ENCODE assay signal across 15 mouse cellular contexts in the genomic region with DNA sequence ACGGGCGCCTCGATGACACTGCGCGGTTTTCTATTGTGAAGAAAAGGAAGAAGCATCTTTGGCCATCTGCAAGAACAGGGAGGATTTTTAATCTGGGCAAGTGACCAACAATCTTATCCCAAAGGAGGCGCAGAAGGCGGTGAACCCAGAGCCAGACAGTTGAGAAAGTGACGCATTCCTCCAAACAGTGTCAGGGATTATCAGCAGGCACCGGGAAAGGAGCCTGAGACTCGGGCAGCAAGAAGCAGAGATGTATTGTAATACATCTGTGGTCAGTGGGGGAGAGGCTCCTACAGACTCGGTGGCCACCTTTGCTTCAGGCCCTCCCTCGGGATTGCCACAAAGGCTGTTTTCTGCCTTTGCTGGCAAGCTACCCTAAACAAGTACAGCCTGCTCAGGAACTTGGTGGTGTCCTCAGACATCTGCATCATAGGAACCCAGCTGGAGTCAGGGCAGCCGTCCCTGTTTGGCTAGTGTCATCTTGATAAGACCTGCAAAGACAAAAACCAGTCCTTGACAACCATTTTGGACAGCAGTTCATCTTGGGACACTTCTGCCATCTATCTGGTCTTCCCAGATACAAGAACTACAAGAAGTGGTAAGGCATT. TPM values are rescaled to one million over a fixed set of nuclear protein-coding genes. Genes with fewer than 3 reads are reported as not detected.
DNase-seq lines count a peak whose midpoint lies in the region; ATAC-seq and TF ChIP-seq lines count a peak whose summit lies in the region.
"Had no signal": no experiment of that assay in that cellular context is flagged by ENCODE, and none has a peak within 500 bp of the region (broad histone marks: within the 10 kb centered on the region; RNA-seq: fewer than 3 reads in every experiment).

No protein-coding gene starts in this region.

- peak; percentile 37 for DNase-seq in cerebellum, adult 9-10 months
- no peak for DNase-seq in cerebellum, adult 11 months
- no peak for DNase-seq in MEL (ENCODE audit: low read depth, low spot score)
- DNase-seq in gastrocnemius, postnatal 14 days, result peak; percentile 33
- DNase-seq in layer of hippocampus, postnatal 36 days, result no peak
- DNase-seq in stomach, postnatal 0 days (ENCODE audit: low spot score), result no peak
- DNase-seq: liver, postnatal 0 days had no signal

- no peak for TF ChIP-seq CTCF in MEL (IDR thresholded peaks at IDR 0.05 in 2 of 3, conservative IDR thresholded peaks at IDR 0.05 in 1 of 3; ENCODE audit: control insufficient read depth in 1 of 3, insufficient read depth in 1 of 3, low read depth in 2 of 3, low read length in 3 of 3, poor library complexity in 1 of 3, severe bottlenecking in 1 of 3)
- no peak for TF ChIP-seq CTCF in stomach, postnatal 0 days (IDR thresholded peaks at IDR 0.05; ENCODE audit: low read depth)

- no peaks in the 10 kb centered on the region for H3K79me2 ChIP-seq in MEL (ENCODE audit: control insufficient read depth, insufficient read depth, low read length, poor library complexity)

- no peaks in the 10 kb centered on the region for H3K4me1 ChIP-seq in MEL (ENCODE audit: control insufficient read depth in 1 of 2, insufficient read depth in 2 of 2, low read length in 2 of 2)
- H3K4me1 ChIP-seq in heart, embryonic 16.5 days (ENCODE audit: control insufficient read depth, insufficient read depth, low read length), result peaks cover 10% of the 10 kb centered on the region
- peaks cover 3% of the 10 kb centered on the region; the same call in 1 of the 2 replicates for H3K4me1 ChIP-seq in hindbrain, embryonic 12.5 days
- no peaks in the 10 kb centered on the region for H3K4me1 ChIP-seq in stomach, postnatal 0 days (replicated peaks; ENCODE audit: control insufficient read depth, insufficient read depth)
- H3K4me1 ChIP-seq: embryonic facial prominence, embryonic 13.5 days had no signal

- peaks cover 3 to 10% of the 10 kb centered on the region in 2 experiments for H3K27me3 ChIP-seq in MEL (ENCODE audit: control insufficient read depth in 1 of 2, insufficient read depth in 2 of 2, low read length in 2 of 2)
- no peaks in the 10 kb centered on the region for H3K27me3 ChIP-seq in heart, embryonic 16.5 days (ENCODE audit: control insufficient read depth, insufficient read depth, low read length)
- H3K27me3 ChIP-seq in hindbrain, embryonic 12.5 days, result no peaks in the 10 kb centered on the region
- no peaks in the 10 kb centered on the region for H3K27me3 ChIP-seq in stomach, postnatal 0 days (ENCODE audit: control insufficient read depth, insufficient read depth, low read length)
- H3K27me3 ChIP-seq: embryonic facial prominence, embryonic 13.5 days had no signal

- no peak; the same call in 1 of the 2 replicates for ATAC-seq in heart, embryonic 16.5 days (replicated peaks; ENCODE audit: extremely low read depth, insufficient read depth, low FRiP score)
- no peak for ATAC-seq in hindbrain, embryonic 12.5 days (ENCODE audit: low FRiP score)
- ATAC-seq in stomach, postnatal 0 days (ENCODE audit: low FRiP score, low TSS enrichment), result no peak
- ATAC-seq: intestine, embryonic 16.5 days; liver, postnatal 0 days had no signal

- no peak overlapping the region for H3K27ac ChIP-seq in MEL (ENCODE audit: control insufficient read depth, low read depth, low read length)
- H3K27ac ChIP-seq in heart, embryonic 16.5 days (ENCODE audit: low read length), result peak overlapping the region; percentile 33; the same call in 1 of the 2 replicates
- H3K27ac ChIP-seq in hindbrain, embryonic 12.5 days, result no peak overlapping the region
- no peak overlapping the region for H3K27ac ChIP-seq in stomach, postnatal 0 days (replicated peaks)
- H3K27ac ChIP-seq: embryonic facial prominence, embryonic 13.5 days had no signal

- intact Hi-C loops in gastrocnemius, postnatal 14 days (cut with DNase I; ENCODE audit: low total_unique reads), result no loop called here

- TF ChIP-seq EP300 in MEL (IDR thresholded peaks at IDR 0.05; ENCODE audit: low read depth in 1 of 2, low read length in 2 of 2), result no peak
- no peak for TF ChIP-seq EP300 in stomach, postnatal 0 days (optimal IDR thresholded peaks at IDR 0.05)

- no peak for TF ChIP-seq RAD21 in MEL (IDR thresholded peaks at IDR 0.05; ENCODE audit: low read depth, low read length)

- no peak overlapping the region for H3K9ac ChIP-seq in MEL (ENCODE audit: control insufficient read depth, low read depth, low read length, poor library complexity, severe bottlenecking)
- peak overlapping the region; percentile 43 for H3K9ac ChIP-seq in heart, embryonic 16.5 days (ENCODE audit: low read length)
- H3K9ac ChIP-seq in hindbrain, embryonic 12.5 days, result no peak overlapping the region
- no peak overlapping the region for H3K9ac ChIP-seq in stomach, postnatal 0 days (ENCODE audit: low read length)
- H3K9ac ChIP-seq: embryonic facial prominence, embryonic 13.5 days; liver, postnatal 0 days had no signal

- H3K9me3 ChIP-seq in MEL (replicated peaks; ENCODE audit: insufficient read depth, low read length), result no peaks in the 10 kb centered on the region
- H3K9me3 ChIP-seq in heart, embryonic 16.5 days (replicated peaks; ENCODE audit: control insufficient read depth, low read length), result no peaks in the 10 kb centered on the region
- H3K9me3 ChIP-seq in hindbrain, embryonic 12.5 days (replicated peaks), result no peaks in the 10 kb centered on the region
- no peaks in the 10 kb centered on the region for H3K9me3 ChIP-seq in stomach, postnatal 0 days (ENCODE audit: control insufficient read depth, low read length)
- H3K9me3 ChIP-seq: embryonic facial prominence, embryonic 13.5 days had no signal

- no peak for TF ChIP-seq POLR2A in MEL (IDR thresholded peaks at IDR 0.05; ENCODE audit: control insufficient read depth in 1 of 2, insufficient read depth in 1 of 2, low read depth in 1 of 2, low read length in 2 of 2, poor library complexity in 1 of 2)

- 31% methylated on average over 13 of the region's 13 CpGs for WGBS in heart, embryonic 16.5 days
- WGBS in hindbrain, embryonic 12.5 days, result 59% methylated on average over 13 of the region's 13 CpGs
- 50% methylated on average over 13 of the region's 13 CpGs for WGBS in stomach, postnatal 0 days

- peak overlapping the region; percentile 57 for H3K4me2 ChIP-seq in heart, embryonic 16.5 days (ENCODE audit: low read depth, low read length)
- no peak overlapping the region for H3K4me2 ChIP-seq in hindbrain, embryonic 12.5 days (replicated peaks)
- H3K4me2 ChIP-seq in stomach, postnatal 0 days (replicated peaks; ENCODE audit: low read depth), result no peak overlapping the region
- H3K4me2 ChIP-seq: embryonic facial prominence, embryonic 13.5 days had no signal

- no peak overlapping the region for H3K4me3 ChIP-seq in MEL (ENCODE audit: control insufficient read depth in 1 of 2, insufficient read depth in 1 of 2, low read depth in 2 of 2, low read length in 2 of 2)
- H3K4me3 ChIP-seq in heart, embryonic 16.5 days (ENCODE audit: low read length), result peak overlapping the region; percentile 28
- H3K4me3 ChIP-seq in hindbrain, embryonic 12.5 days, result no peak overlapping the region
- no peak overlapping the region for H3K4me3 ChIP-seq in stomach, postnatal 0 days (ENCODE audit: low read depth, low read length)
- H3K4me3 ChIP-seq: embryonic facial prominence, embryonic 13.5 days; myocyte had no signal

- H3K36me3 ChIP-seq in MEL (ENCODE audit: control insufficient read depth in 1 of 2, insufficient read depth in 2 of 2, low read length in 2 of 2), result no peaks in the 10 kb centered on the region
- H3K36me3 ChIP-seq in heart, embryonic 16.5 days (ENCODE audit: control insufficient read depth, insufficient read depth), result no peaks in the 10 kb centered on the region
- no peaks in the 10 kb centered on the region for H3K36me3 ChIP-seq in hindbrain, embryonic 12.5 days
- no peaks in the 10 kb centered on the region for H3K36me3 ChIP-seq in stomach, postnatal 0 days (ENCODE audit: control insufficient read depth, insufficient read depth, low read length)
- H3K36me3 ChIP-seq: embryonic facial prominence, embryonic 13.5 days had no signal

TF ChIP-seq in MEL, 35 proteins besides CTCF, POLR2A, EP300 and RAD21 (continues in another document):
- TF ChIP-seq NELFE (IDR thresholded peaks at IDR 0.05; ENCODE audit: low read depth, low read length) (no peak), UBTF (IDR thresholded peaks at IDR 0.05; ENCODE audit: borderline replicate concordance, insufficient read depth, low read depth, low read length) (no peak), POLR2AphosphoS2 (IDR thresholded peaks at IDR 0.05; ENCODE audit: low read length) (no peak), MAZ (IDR thresholded peaks at IDR 0.05; ENCODE audit: low read depth, low read length) (no peak), MAFK (IDR thresholded peaks at IDR 0.05; ENCODE audit: borderline replicate concordance, low read depth, low read length) (no peak)

RNA-seq across cellular contexts. Expression of a gene that starts 0.7 kb away (rescaled TPM):
- not detected in 2 replicates for total RNA-seq in MEL (2012; rRNA removed)
- polyA plus RNA-seq in MEL (2012; ENCODE audit: insufficient read depth in 1 of 2, insufficient read length in 2 of 2, low read depth in 1 of 2, low replicate concordance in 2 of 2, missing spikeins in 1 of 2), result not detected
- not detected for total RNA-seq in gastrocnemius, postnatal 14 days (2021)
- not detected in 2 replicates for polyA plus RNA-seq in heart, embryonic 16.5 days (2015; fragmentation: Nextera tagmentation; extraction: Ambion mirVana)
- not detected for total RNA-seq in layer of hippocampus, postnatal 36 days (2021)
- polyA plus RNA-seq in hindbrain, embryonic 12.5 days (2016; fragmentation: Nextera tagmentation; extraction: Ambion mirVana), result not detected in 2 replicates
- not detected in 2 replicates for polyA plus RNA-seq in stomach, postnatal 0 days (2015; fragmentation: Nextera tagmentation; extraction: Ambion mirVana)
- total RNA-seq: left cerebral cortex, postnatal 14 days had no signal
- polyA plus RNA-seq: C2C12; embryonic facial prominence, embryonic 13.5 days; intestine, embryonic 16.5 days; liver, postnatal 0 days; myocyte; stomach, embryonic 16.5 days had no signal

RNA-seq across cellular contexts. Expression of a gene that starts 16.9 kb away (rescaled TPM):
- total RNA-seq in MEL (2012; rRNA removed), result 27.5 and 29.4 TPM in 2 replicates
- 10 to 100 TPM; 43.5 to 98.2 TPM for polyA plus RNA-seq in MEL (2012; ENCODE audit: insufficient read depth in 1 of 2, insufficient read length in 2 of 2, low read depth in 1 of 2, low replicate concordance in 2 of 2, missing spikeins in 1 of 2)
- total RNA-seq in gastrocnemius, postnatal 14 days (2021), result 10 to 100 TPM; 13.1 to 13.7 TPM
- 21.1 and 22.0 TPM in 2 replicates for polyA plus RNA-seq in heart, embryonic 16.5 days (2015; fragmentation: Nextera tagmentation; extraction: Ambion mirVana)
- 10 to 100 TPM; 22.2 to 25.8 TPM for total RNA-seq in layer of hippocampus, postnatal 36 days (2021)
- polyA plus RNA-seq in hindbrain, embryonic 12.5 days (2016; fragmentation: Nextera tagmentation; extraction: Ambion mirVana), result 30.4 and 35.5 TPM in 2 replicates
- polyA plus RNA-seq in stomach, postnatal 0 days (2015; fragmentation: Nextera tagmentation; extraction: Ambion mirVana), result 20.2 and 21.4 TPM in 2 replicates

RNA-seq across cellular contexts. Expression of a gene that starts 25.9 kb away (rescaled TPM):
- total RNA-seq in MEL (2012; rRNA removed), result 31.9 and 36.5 TPM in 2 replicates
- polyA plus RNA-seq in MEL (2012; ENCODE audit: insufficient read depth in 1 of 2, insufficient read length in 2 of 2, low read depth in 1 of 2, low replicate concordance in 2 of 2, missing spikeins in 1 of 2), result 10 to 100 TPM in 1 of 2 experiments, not detected in 1; 29.1 TPM
- 10 to 100 TPM; 35.3 to 36.5 TPM for total RNA-seq in gastrocnemius, postnatal 14 days (2021)
- polyA plus RNA-seq in heart, embryonic 16.5 days (2015; fragmentation: Nextera tagmentation; extraction: Ambion mirVana), result 21.2 and 24.3 TPM in 2 replicates
- 10 to 100 TPM; 71.5 to 73.3 TPM for total RNA-seq in layer of hippocampus, postnatal 36 days (2021)
- polyA plus RNA-seq in hindbrain, embryonic 12.5 days (2016; fragmentation: Nextera tagmentation; extraction: Ambion mirVana), result 47.8 TPM in 2 replicates
- 11.7 and 13.4 TPM in 2 replicates for polyA plus RNA-seq in stomach, postnatal 0 days (2015; fragmentation: Nextera tagmentation; extraction: Ambion mirVana)

Comparison
In these comparisons a context has a peak if more than half of its experiments do, and no peak if none do; other contexts are left out.
1. DNase-seq: peak in cerebellum, adult 9-10 months (single experiment) and gastrocnemius, postnatal 14 days (single experiment); none in cerebellum, adult 11 months (single experiment), MEL (single experiment), layer of hippocampus, postnatal 36 days (0 of 2) and stomach, postnatal 0 days (single experiment).